Mouse (Mus musculus): ENCODE measurements around the gene Pfkfb4. TPM values are rescaled to one million over a fixed set of nuclear protein-coding genes. Genes with fewer than 3 reads are reported as not detected.

Gene Pfkfb4
- polyA plus RNA-seq, 1 experiment from 2014 or later, result 26.3 TPM

GRCm38 (mm10) chr9:109003201-109003600 is 11.6 kb downstream of the Pfkfb4 start:
- Histone ChIP-seq H3K9ac (replicated peaks; ENCODE audit: low read length) (no peak overlapping the region), H3K4me1 (ENCODE audit: control insufficient read depth, insufficient read depth, low read length) (no peaks in the 10 kb centered on the region), H3K27me3 (ENCODE audit: control insufficient read depth, insufficient read depth, low read length) (no peaks in the 10 kb centered on the region), H3K36me3 (ENCODE audit: control insufficient read depth, insufficient read depth, low read length) (peaks cover 29% of the 10 kb centered on the region), H3K9me3 (ENCODE audit: control insufficient read depth, low read length) (no peaks in the 10 kb centered on the region), H3K27ac (replicated peaks; ENCODE audit: low read depth, low read length) (no peak overlapping the region), H3K4me2 (ENCODE audit: low read length) (no peak overlapping the region), H3K4me3 (replicated peaks; ENCODE audit: low read depth, low read length) (no peak overlapping the region)
- no peak for ATAC-seq (ENCODE audit: low FRiP score, low TSS enrichment)
- peak; percentile 70 for DNase-seq
- 59% methylated on average over 2 of the region's 2 CpGs for WGBS

GRCm38 (mm10) chr9:109007025-109007780 is 15.6 kb downstream of the Pfkfb4 start:
- ATAC-seq (ENCODE audit: low FRiP score, low TSS enrichment) (no peak), DNase-seq (no peak)
- H3K36me3 ChIP-seq (ENCODE audit: control insufficient read depth, insufficient read depth, low read length), result peaks cover 61% of the 10 kb centered on the region
- H3K27me3 ChIP-seq (ENCODE audit: control insufficient read depth, insufficient read depth, low read length), result no peaks in the 10 kb centered on the region
- H3K4me3 ChIP-seq (replicated peaks; ENCODE audit: low read depth, low read length), result no peak overlapping the region
- 84% methylated on average over 21 of the region's 21 CpGs for WGBS
- no peak overlapping the region for H3K27ac ChIP-seq (replicated peaks; ENCODE audit: low read depth, low read length)
- no peak overlapping the region; the same call in 1 of the 2 replicates for H3K9ac ChIP-seq (replicated peaks; ENCODE audit: low read length)
- no peak overlapping the region for H3K4me2 ChIP-seq (ENCODE audit: low read length)
- no peaks in the 10 kb centered on the region for H3K4me1 ChIP-seq (ENCODE audit: control insufficient read depth, insufficient read depth, low read length)
- H3K9me3 ChIP-seq (ENCODE audit: control insufficient read depth, low read length), result no peaks in the 10 kb centered on the region

DNA sequence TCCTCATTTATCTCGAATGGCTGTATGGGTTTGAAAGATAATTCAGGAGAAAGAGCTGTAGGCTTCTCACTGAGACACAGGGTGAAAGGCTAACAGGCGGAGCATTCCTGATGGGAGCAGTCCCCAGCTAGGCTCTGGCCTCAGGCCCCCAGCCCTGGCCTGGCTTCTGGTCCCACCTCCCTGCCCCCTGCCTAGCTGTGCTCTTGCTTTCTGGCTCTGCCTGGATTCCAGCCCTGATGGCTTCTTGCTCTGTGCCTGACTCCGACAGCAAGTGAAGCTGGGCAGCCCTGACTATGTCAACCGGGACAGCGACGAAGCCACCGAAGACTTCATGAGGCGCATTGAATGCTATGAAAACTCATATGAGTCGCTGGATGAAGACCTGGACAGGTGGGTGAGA is 16.5 kb downstream of the Pfkfb4 start:
- Histone ChIP-seq H3K4me1 (ENCODE audit: control insufficient read depth, insufficient read depth, low read length) (no peaks in the 10 kb centered on the region), H3K4me2 (ENCODE audit: low read length) (no peak overlapping the region), H3K9me3 (ENCODE audit: control insufficient read depth, low read length) (no peaks in the 10 kb centered on the region), H3K4me3 (replicated peaks; ENCODE audit: low read depth, low read length) (no peak overlapping the region), H3K9ac (replicated peaks; ENCODE audit: low read length) (no peak overlapping the region), H3K27ac (replicated peaks; ENCODE audit: low read depth, low read length) (no peak overlapping the region), H3K27me3 (ENCODE audit: control insufficient read depth, insufficient read depth, low read length) (no peaks in the 10 kb centered on the region), H3K36me3 (ENCODE audit: control insufficient read depth, insufficient read depth, low read length) (peaks cover 59% of the 10 kb centered on the region)
- DNase-seq (no peak), ATAC-seq (ENCODE audit: low FRiP score, low TSS enrichment) (no peak)
- 84% methylated on average over 9 of the region's 9 CpGs for WGBS

- no peaks in the 10 kb centered on the region for H3K9me3 ChIP-seq (ENCODE audit: control insufficient read depth, low read length)
- 74% methylated on average over 10 of the region's 10 CpGs for WGBS
- no peak overlapping the region for H3K4me2 ChIP-seq (ENCODE audit: low read length)
- no peak overlapping the region for H3K27ac ChIP-seq (replicated peaks; ENCODE audit: low read depth, low read length)
- H3K4me3 ChIP-seq (replicated peaks; ENCODE audit: low read depth, low read length), result no peak overlapping the region
- no peaks in the 10 kb centered on the region for H3K27me3 ChIP-seq (ENCODE audit: control insufficient read depth, insufficient read depth, low read length)
- ATAC-seq (ENCODE audit: low FRiP score, low TSS enrichment), result no peak
- DNase-seq, result no peak
- H3K4me1 ChIP-seq (ENCODE audit: control insufficient read depth, insufficient read depth, low read length), result no peaks in the 10 kb centered on the region
- no peak overlapping the region for H3K9ac ChIP-seq (replicated peaks; ENCODE audit: low read length)
- peaks cover 68% of the 10 kb centered on the region for H3K36me3 ChIP-seq (ENCODE audit: control insufficient read depth, insufficient read depth, low read length)
Observed at GRCm38 (mm10) chr9:109008994-109009635, 17.5 kb downstream of the Pfkfb4 start.

DNA sequence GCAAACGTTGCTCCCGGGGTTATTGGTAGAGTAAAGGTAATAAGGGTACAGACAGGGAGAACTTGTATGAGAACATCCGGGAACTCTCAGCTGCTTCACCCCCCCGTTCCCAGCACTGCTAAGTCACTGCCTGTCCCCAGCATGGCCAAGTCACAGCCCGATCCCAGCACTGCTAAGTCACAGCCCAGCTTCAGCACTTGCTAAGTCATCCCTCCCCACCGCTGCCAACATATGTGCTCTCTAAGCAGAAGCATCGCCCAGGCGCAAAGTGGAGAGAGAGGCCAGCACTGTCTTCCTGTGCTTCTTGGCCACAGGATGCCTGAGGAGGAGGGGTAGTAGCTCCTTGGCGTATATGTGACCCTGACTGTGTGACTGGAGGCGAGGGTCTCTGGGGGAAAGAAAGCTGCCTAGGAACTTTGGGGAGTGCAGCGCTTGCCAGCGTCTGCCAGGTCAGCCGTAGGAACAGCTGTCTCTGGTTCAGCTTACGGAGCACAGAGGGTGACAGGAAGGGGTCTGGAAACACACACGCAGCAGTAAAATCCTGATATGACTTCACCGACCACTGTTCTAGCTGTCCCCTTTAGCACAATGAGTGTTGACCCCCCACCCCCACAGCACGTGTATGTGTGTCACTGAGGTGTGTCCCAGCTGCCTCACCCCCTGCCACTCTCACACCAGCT is 18.2 kb downstream of the Pfkfb4 start:
- Histone ChIP-seq H3K4me2 (ENCODE audit: low read length) (no peak overlapping the region), H3K27me3 (ENCODE audit: control insufficient read depth, insufficient read depth, low read length) (no peaks in the 10 kb centered on the region), H3K9ac (replicated peaks; ENCODE audit: low read length) (no peak overlapping the region), H3K4me3 (replicated peaks; ENCODE audit: low read depth, low read length) (no peak overlapping the region), H3K36me3 (ENCODE audit: control insufficient read depth, insufficient read depth, low read length) (peaks cover 68% of the 10 kb centered on the region), H3K27ac (replicated peaks; ENCODE audit: low read depth, low read length) (no peak overlapping the region), H3K4me1 (ENCODE audit: control insufficient read depth, insufficient read depth, low read length) (no peaks in the 10 kb centered on the region), H3K9me3 (ENCODE audit: control insufficient read depth, low read length) (no peaks in the 10 kb centered on the region)
- 65% methylated on average over 17 of the region's 17 CpGs for WGBS
- ATAC-seq (ENCODE audit: low FRiP score, low TSS enrichment) (no peak), DNase-seq (no peak)

- H3K4me1 ChIP-seq (ENCODE audit: control insufficient read depth, insufficient read depth, low read length), result no peaks in the 10 kb centered on the region
- H3K4me2 ChIP-seq (ENCODE audit: low read length), result no peak overlapping the region
- no peak overlapping the region for H3K27ac ChIP-seq (replicated peaks; ENCODE audit: low read depth, low read length)
- DNase-seq, result no peak
- no peak overlapping the region for H3K4me3 ChIP-seq (replicated peaks; ENCODE audit: low read depth, low read length)
- no peaks in the 10 kb centered on the region for H3K9me3 ChIP-seq (ENCODE audit: control insufficient read depth, low read length)
- no peaks in the 10 kb centered on the region for H3K27me3 ChIP-seq (ENCODE audit: control insufficient read depth, insufficient read depth, low read length)
- 89% methylated on average over 14 of the region's 14 CpGs for WGBS
- peaks cover 68% of the 10 kb centered on the region for H3K36me3 ChIP-seq (ENCODE audit: control insufficient read depth, insufficient read depth, low read length)
- ATAC-seq (ENCODE audit: low FRiP score, low TSS enrichment), result no peak
- no peak overlapping the region for H3K9ac ChIP-seq (replicated peaks; ENCODE audit: low read length)
Observed at GRCm38 (mm10) chr9:109010316-109010690, 18.7 kb downstream of the Pfkfb4 start.

DNA sequence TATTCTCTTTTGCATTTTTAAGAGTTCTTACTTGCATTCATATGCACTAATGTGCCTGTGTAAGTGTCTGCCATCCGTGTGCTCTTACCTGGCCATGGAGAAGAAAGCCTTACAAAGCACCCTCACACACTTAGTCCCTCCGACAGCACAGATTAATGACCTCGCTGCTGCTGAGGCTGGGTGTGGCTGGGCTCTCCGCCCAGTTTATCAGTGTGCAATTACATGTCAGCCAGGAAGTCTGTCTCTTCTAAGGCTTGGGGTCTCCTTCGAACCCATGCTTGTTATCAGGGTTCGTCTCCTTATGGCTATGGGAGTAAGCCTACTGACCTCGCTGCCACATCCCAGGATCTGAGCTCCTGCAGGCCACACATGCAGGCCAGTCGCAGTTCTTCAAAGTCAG is 23.8 kb downstream of the Pfkfb4 start:
- DNase-seq, result no peak
- H3K4me1 ChIP-seq (ENCODE audit: control insufficient read depth, insufficient read depth, low read length), result no peaks in the 10 kb centered on the region
- 86% methylated on average over 8 of the region's 8 CpGs for WGBS
- H3K36me3 ChIP-seq (ENCODE audit: control insufficient read depth, insufficient read depth, low read length), result peaks cover 27% of the 10 kb centered on the region
- H3K27me3 ChIP-seq (ENCODE audit: control insufficient read depth, insufficient read depth, low read length), result no peaks in the 10 kb centered on the region
- no peak overlapping the region for H3K9ac ChIP-seq (replicated peaks; ENCODE audit: low read length)
- no peak overlapping the region for H3K4me2 ChIP-seq (ENCODE audit: low read length)
- no peak overlapping the region for H3K4me3 ChIP-seq (replicated peaks; ENCODE audit: low read depth, low read length)
- H3K9me3 ChIP-seq (ENCODE audit: control insufficient read depth, low read length), result no peaks in the 10 kb centered on the region
- no peak for ATAC-seq (ENCODE audit: low FRiP score, low TSS enrichment)
- no peak overlapping the region for H3K27ac ChIP-seq (replicated peaks; ENCODE audit: low read depth, low read length)

GRCm38 (mm10) chr9:109016973-109017604 is 25.5 kb downstream of the Pfkfb4 start:
- Histone ChIP-seq H3K36me3 (ENCODE audit: control insufficient read depth, insufficient read depth, low read length) (peaks cover 14% of the 10 kb centered on the region; the same call in 1 of the 2 replicates), H3K4me3 (replicated peaks; ENCODE audit: low read depth, low read length) (no peak overlapping the region), H3K9ac (replicated peaks; ENCODE audit: low read length) (no peak overlapping the region), H3K4me1 (ENCODE audit: control insufficient read depth, insufficient read depth, low read length) (no peaks in the 10 kb centered on the region), H3K9me3 (ENCODE audit: control insufficient read depth, low read length) (no peaks in the 10 kb centered on the region), H3K4me2 (ENCODE audit: low read length) (no peak overlapping the region), H3K27ac (replicated peaks; ENCODE audit: low read depth, low read length) (no peak overlapping the region), H3K27me3 (ENCODE audit: control insufficient read depth, insufficient read depth, low read length) (no peaks in the 10 kb centered on the region)
- DNase-seq, result no peak
- 78% methylated on average over 11 of the region's 11 CpGs for WGBS
- no peak for ATAC-seq (ENCODE audit: low FRiP score, low TSS enrichment)
